Mouse (Mus musculus): Measurements from ENCODE around the gene Ccsap.
A peak's percentile ranks its signal among the peaks of the same experiment; 100 is the strongest.
"Not testable (repeated sequence)": the region's sequence is repeated elsewhere in the genome, so short reads cannot be mapped to it uniquely, and the experiment has no call there.

The Ccsap gene

DNA sequence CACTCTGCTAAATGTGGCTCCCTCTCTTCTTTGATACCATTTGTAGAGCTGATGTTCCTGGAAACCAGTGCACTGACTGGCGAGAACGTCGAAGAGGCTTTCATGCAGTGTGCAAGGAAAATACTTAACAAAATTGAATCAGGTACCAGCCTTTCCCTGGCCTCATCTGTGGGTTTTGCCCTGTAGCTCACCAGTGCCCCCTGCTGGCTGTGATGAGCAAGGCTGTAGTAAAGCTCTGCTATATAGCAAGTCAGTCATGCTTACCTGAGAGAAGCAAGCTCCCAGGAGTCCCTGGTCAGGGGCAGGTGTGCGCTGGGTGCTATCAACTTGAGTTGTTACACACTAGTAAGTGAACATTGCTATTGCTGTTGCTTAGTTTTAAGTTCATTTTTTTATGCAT lies 27.3 kb downstream of the Ccsap start:
- DNase-seq = peak; percentile 47 to 75

DNA sequence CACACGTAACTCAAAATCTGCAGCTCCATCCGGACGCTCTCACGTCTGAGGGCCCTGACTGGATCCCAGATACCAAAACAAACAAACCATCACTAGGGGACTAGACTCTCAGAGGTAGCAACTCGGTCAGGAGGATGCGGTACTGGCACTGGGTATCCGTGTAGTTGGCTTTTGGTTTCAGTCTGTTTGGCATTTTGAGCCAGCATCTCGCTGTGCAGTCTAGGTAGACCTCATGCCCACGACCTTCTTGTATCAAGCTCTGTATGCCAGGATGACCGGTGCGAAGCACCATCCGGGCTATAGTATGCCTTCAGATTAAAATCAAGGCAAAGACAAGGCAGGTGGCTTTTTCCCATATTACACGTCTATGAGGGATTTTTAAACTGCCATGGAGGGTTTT lies 32.5 kb downstream of the Ccsap start:
- no peak for DNase-seq

DNA sequence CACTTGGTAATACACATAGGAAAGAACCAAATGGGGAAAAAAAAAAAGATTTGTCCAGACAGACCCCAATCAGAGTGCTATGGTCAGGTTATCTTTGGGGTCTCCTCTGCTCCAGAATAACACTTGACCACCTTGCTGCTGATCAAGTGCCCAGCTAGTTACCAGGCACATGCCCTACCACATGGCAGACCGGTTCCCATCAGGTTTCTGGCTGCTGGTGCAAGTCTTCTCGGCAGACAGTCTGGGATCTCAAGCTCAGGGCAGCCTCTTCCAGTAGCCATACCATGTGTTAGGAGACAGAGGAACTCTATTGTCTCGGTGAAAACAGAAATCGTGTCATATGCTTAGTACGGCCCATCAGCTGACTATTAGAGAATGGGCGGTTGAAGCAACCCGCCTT lies 33.3 kb downstream of the Ccsap start:
- DNase-seq = no peak

DNA sequence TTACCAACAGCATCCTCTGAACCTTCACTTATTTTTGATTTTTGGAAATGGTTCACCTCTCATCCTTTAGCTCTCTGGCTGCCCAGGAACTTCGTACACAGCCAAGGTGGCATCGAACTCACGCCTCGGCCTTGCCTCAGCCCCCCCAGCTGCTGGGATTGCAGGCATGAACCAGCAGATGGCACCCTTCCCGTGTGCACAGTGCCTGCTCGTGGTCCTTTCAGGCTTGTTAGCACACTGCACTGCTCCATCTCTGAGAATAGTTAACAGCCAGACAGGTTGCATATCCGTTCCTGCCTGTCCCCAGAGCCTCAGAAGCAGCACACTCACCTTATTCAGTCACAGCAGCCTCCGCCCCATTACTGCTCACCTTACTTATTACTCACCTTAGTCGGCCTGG lies 34.0 kb downstream of the Ccsap start:
- DNase-seq = no peak

DNA sequence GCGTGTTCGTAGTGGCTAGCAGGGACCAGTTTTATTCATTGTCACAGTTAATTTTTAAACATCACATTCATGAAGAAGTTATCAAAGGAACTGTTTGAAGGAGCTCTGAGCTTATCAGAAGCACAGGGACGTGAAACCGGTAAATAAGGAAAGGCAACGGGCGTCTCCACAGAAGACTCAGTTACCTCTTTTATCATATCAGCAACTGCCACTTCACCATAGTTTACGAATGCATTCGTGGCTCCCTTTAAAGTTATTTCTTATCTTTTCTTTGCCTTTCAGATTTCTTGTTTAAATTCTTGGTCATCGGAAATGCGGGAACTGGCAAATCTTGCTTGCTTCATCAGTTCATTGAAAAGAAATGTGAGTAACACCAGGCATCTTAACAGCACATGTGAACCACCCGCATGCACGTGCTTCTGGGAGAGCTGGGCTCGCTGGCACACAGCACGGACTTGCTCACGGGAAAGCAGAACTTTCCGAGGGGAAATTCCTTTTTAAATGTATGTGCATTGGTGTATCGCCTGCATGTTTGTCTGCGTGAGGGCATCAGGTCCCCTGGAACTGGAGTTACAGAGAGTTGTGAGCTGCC lies 36.4 kb downstream of the Ccsap start:
- DNase-seq = no peak

DNA sequence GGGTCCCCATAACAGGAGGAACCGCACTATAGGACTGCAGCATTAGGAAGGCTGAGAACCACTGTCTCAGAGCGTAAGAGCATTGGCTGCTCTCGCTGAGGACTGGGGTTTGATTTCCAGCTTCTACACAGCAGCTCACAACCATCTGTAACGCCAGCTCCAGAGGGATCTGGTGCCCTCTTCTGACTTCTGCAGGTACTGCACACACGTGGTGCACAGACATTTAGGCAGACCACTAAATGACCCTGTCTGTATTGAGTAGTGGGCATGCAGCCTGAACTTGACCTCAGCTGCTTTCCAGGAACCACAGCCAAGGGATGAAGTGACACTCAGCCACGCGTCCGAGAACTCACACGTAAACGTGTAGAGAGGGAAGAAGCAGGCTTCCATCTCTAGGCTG lies 36.9 kb downstream of the Ccsap start:
- no peak for DNase-seq

DNA sequence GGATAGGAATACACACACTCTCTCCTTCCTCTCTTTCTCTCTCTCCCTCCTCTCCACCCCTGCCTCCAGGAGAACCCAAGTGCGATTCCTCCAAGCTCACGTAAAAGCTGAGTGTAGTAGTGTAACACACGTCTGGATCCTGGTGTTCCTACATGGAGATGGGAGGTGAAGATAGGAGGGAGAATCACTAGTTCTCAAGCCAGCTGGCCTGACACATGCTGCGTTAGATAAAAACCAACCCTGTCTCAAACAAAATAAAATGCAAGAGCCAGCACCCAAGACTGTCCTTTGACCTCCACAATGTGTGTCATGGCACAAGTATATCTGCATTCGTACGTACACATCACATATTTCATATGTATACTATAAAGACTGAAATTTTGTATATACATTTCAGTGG lies 39.2 kb downstream of the Ccsap start:
- no peak for DNase-seq

DNA sequence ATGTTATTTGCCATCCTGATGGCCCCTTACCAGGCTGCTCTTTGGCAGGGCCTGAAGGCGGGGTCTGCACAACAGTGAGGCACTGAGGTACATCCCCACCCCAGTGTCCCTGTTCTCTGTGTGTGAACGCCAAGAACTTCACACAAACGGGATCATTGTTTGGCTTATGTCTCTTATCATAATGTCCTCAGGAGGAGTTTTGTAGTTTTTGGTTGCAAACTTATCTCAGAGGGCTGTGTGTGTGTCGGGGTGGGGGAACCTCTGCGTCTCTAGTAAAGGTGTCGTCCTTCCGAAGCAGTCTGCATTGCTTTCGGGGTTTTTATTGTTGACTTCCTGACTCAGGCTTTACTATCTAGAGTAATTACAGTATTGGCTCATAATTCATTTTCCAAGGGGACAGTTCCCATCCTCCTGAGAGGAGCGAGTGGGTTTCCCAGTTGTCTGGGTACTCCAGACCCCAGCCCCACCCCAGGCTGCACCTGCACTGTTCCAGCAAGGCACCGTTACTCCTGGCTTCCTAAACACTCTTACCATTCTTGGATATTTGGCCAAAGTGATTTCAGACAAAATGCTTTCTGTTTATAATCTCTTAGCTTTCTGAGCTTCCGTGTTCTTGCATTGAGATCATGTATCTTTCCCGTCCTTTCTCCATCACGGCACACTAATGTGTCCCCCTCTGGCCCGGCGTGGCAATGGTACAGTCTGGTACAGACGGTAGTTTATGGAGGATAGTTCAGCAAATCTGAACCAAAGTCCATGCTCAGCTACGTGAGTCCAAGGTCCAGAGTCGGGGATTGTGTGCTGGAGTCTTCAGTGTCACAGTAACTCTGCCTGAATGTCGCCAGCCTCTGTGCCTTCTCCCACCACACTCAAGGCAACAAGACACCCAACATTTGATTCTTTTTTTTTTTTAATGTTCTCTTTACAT lies 40.1 kb downstream of the Ccsap start:
- peak; percentile 60 to 65 for DNase-seq

DNA sequence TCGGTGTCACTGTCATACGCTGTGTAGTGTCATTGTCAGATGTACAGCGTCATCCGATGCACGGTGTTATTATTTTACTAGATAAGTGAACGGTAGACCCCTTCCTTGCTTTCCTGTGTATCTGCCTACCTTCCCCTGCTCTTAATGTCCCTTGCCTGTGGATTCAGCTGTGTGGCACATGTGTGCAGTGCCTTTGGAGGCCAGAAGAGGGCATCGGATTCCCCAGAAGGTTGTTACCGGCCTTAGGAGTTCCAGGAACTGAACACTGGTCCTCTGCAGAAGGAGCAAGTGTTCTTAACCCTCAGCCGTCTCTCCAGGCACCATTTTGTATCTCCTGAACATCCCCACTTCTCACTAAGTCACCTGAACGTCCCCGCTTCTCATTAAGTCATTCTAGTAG lies 42.3 kb downstream of the Ccsap start:
- DNase-seq = no peak

DNA sequence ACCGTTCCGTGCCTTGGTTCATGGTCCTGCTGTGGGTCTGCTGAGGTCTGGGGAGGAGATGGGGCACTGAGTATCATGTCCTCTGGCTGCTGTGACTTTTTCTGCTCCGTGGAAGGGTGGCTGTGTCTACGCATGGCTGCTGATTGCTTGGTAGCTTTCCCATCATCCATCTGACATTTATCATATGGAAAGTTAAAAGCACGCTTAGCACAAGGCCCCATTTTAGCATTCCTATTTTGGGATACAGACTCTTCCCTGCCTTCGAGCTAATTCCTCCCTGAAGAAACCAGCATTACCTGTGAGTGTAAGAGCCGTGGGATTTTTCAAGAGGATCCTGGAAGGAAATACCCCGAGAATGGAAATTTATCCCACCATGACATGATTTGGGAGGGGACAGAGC lies 43.1 kb downstream of the Ccsap start:
- no peak for DNase-seq

DNA sequence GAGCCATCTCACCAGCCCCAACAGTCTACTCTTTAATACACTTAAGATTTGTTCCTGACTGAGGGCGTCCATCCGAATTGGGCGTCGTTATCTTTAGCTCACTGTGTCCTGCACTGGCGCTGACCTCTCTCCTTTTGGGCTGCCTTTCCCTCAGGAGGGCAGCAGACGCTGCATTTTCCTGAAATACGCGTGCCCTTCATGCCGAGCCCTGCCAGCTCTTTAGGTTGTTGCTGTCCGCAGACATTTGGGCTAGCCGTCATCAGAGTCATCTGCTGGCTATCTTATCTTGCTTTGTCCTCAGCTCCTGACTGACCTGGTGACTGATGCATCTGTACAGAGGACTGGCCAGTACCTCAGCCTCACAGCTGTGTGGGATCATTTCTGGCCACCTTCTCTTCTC lies 44.7 kb downstream of the Ccsap start:
- DNase-seq = no peak

DNA sequence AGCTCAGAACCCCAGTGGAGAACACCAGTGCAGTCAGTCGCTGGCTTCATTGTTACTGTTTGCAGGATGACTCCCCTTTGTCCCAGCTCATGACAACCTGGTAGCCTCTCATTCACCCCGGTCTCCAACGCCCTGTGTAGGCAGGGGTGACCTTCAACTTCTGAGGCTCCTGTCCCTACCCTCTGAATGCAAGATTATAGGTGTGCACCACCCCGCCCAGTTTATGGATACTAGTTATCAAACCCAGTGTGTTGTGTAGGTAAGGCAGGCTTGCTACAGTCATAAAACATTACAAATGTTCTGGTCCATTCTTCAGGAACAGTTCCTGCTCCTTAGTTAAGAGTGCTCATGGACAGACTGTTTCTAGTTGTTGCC lies 46.1 kb downstream of the Ccsap start:
- no peak for DNase-seq

DNA sequence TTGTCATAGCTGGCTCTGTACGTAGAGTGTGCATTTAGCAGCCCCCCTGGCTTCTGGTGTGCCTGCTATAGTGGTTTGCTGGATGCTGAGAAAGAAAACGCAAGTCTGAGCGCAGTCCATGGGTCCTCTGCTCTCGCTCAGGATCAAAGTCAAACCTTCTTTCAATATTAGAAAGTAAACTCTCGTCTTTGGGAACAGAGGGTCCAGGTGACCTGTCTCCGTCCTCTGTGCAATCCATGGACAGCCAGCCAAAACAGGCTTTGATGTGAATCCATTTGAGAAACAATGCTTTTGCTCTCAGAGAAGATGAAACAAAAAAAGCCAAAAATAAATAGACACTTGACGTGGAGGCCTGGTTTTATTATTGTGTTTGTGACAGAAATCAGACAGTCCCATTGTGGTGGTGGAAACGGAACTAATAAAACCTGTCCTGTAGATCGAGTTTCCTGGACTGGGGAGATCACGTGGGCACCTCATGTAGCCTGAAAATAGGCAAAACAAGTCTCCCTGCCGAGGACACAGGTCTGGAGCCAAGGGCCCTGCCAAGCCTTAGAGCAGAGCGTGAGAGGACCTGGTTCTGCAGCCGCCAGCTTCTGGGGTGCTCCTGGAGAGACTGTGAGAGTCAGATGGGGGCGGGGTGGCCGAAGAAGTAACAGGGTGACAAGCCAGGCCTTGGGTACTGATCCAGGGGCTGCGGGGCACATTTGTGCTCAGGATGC lies 46.7 kb downstream of the Ccsap start:
- DNase-seq = peak; percentile 50 to 58

DNA sequence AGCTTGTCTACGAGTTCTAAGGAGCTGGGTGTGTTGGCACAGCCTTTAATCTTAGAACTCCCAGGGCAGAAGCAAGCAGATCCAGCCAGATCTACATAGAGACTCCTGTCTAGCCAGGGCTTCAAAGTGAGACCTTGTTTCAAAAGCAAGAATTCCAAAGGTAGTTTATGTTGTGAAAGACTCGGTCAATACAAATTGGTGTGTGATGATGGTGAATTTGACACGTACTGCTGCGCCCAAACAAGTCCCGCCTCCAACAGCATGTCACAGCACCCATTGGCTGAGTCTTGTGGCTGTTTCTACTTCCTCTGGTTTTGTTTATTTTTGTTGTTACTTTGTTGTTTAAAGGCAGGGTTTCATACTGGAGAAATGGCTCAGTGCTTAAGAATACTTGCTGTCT lies 47.8 kb downstream of the Ccsap start:
- DNase-seq = no peak

DNA sequence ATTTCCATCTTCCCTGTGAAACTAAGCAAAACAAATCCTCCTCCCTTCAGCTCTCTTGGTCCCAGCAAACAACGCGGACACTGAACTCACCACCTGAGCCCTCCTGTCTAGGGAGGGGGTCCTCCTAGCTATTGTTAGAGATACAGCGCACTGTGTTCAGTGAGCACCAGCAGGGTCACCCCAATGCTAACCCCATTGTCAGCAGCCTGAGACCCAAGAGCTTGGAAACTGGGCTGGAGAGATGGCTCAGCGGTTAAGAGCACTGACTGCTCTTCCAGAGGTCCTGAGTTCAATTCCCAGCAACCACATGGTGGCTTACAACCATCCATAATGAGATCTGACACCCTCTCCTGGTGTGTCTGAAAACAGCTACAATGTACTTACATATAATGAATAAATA lies 50.7 kb downstream of the Ccsap start:
- not testable (repeated sequence) for DNase-seq

DNA sequence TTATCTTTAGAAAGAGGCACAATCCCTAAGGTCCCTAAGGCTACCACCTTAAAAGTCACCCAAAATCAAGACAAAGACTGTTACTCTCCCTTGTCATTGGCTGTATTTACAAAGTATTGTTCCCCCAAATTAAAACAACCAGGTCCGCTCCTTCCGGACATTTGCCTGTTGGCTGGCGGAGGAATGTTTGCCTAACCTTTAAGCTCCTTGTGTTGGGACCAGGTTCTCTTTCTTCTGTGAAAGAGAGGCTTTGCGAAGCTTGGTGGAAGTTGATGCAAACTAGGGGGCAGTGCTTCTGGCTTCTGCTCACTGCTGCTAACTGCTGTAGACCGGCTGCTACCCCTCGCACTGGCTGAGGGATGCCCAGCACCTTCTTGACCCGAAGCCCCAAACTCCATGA lies 51.3 kb downstream of the Ccsap start:
- DNase-seq = no peak

DNA sequence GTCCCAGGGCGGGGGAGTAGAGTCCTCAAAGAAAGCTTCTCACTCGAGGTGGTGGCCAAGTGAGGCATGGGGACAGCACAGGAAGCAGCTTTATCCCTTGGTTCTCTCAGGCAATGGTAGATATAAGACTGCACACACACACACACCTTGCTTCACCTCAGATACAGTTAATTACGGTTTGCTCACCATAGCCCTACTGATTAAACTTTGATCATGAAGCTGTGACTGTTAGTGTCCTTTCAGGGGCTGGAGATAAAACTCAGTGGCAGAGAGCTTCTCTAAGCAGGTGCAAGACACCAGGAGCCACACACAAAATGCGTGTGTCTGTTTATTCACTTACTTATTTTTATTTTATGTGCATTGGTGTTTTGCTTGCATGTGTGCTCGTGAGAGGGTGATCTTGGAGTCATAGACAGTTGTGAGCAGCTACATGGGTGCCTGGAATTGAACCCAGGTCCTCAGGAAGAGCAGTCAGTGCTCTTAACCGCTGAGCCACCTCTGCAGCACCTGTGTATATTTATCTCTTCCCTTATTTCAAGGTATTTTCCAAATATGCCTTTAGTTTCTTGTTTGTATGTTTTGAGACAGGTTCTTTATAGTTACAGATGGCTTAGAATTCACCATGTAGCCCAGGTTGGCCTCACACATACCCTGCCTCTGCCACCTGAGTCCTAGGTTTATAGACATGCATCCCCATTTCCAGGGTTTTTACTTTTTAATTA lies 52.0 kb downstream of the Ccsap start:
- no peak for DNase-seq

DNA sequence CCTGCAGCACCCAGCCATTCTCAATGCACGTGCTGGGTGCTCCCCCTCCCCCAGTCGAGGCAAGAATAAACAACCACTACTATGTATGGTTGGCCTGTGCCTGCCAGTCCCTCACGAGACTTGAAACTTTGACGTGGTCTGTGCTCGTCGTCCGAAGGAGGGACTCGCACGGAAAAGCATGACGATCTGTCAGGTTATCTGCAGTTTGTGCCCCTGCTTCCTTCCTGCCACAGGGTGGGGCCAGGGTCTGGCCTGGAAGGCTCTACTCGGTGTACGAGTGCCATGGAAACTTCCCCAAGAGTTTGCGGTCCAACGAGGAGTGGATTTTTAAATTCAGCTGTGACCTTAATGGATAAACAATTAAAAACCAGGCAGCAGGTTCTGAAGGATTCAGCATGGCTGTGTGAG lies 53.0 kb downstream of the Ccsap start:
- DNase-seq = peak; percentile 52 to 54

DNA sequence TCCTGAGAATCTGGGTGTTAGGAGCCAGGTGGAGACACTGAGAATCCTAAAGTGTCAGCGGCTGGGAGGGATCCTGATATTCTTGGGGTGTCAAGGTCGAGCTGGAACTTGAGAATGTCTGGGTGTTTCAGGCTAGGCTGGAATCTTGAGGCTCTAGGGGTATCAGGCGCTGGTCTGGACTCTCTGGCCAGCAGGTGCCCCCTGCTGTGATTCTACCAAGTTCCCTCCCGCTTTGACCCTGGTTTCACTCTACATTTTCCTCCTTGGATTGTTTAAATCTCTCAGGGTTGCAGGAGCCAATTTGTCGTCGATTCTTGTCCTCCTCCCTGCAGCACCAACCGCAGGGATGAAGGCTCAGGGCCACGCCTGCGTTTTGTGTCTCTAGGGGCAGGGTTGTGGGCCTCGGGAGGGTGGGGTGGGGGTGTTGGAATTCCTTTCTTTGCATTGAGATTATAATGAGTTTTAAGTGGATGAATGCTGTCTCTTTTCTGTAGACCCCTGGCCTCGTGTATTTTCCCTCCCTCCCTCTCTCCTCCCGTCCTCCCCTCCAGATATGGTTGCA lies 53.6 kb downstream of the Ccsap start:
- no peak for DNase-seq

DNA sequence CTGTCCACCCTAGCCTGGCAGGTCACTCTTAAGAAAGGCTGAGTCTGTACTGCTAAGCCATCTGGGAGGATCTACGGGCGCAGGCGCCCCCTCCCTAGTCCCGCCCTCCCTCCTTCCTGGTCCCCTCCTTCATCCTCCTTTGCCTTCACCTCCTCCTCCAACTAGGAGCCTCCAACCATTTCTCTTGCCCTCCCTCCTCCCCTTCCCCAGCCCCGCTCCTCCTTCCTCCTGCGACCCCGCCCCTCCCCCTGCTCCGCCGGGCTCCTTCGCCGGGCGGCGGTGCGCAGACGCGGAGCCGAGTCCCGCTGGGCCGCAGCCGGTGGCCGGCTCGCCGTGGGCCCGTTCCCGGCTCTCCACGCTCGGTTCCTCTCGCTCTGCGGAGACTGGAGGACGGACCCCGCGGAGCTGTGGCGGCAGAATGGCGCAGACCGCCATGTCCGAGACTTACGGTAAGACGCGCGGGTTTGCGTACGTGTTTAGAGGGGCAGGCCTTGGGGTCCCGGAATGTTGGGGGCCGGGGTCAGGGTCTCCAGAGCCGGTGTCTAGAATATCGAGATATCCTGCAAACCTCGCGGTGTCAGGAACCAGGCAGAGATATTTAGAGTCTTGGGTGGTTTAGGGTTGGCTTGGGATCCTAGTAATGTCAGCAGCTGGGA lies 54.2 kb downstream of the Ccsap start, which contains the start of gene Rab4a:
Rab4a (plus strand) TSS at position 268 of the 656 bp plus-strand sequence.
- DNase-seq = peak; percentile 87 to 89

DNA sequence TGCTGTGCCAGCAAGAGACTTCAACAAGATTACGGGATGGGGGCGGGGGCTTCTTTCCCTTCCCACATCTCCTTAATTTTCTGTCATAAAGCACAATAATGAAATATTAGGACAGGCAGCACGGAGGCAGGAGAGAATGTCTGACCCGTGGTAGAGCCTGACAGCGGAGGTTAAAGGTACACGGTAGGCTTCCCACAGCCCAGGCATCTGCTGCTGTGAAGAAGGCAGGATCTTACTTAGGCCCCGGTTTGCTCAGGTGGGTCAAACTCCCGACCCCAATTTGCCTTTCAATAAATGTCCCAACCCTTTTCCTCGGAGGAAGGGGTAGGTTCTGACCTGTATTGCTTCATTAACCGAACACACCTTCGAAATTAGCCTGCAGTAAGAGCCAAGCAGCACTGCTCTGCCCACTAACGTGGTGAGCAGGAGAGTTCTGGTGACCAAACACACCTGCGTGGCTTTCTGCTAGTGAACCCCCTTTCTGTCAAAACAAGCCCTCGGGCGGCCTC lies 54.7 kb downstream of the Ccsap start:
- DNase-seq = no peak

DNA sequence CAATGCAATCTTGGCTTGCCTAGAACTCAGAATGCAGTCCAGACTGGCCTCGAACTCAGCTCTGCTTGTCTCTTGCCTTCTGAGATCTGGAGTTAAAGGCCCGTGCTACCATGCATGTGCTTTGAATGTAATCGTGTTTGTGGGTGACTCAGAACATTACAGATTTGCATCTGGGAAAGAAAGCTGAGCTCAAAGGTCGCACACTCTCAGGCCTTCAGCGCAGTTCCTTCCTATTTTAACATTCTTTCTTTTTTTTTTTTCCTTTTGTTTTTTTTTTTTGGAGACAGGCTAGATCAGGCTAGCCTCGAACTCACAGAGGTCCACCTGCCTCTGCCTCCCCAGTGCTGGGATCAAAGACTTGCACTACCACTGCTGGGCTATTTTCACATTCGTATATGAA lies 55.4 kb downstream of the Ccsap start:
- no peak for DNase-seq
